Mouse (Mus musculus) mature B cell (primary cell): ENCODE data around the gene Ksr1.

Source experiments
- in situ Hi-C: fragments of 300-500 bp; cut with MboI; formaldehyde crosslinking; loops from 2 replicates; pipeline ENCODE4 v1.14.3; 2019

The Ksr1 gene

GRCm38 (mm10) chr11:78982042-78982441, 164.2 kb downstream of the Ksr1 start:
- in situ Hi-C loops = no loop called here

GRCm38 (mm10) chr11:78980083-78980634, 166.0 kb downstream of the Ksr1 start:
- in situ Hi-C loops = no loop called here

- in situ Hi-C loops = no loop called here
Observed at GRCm38 (mm10) chr11:78978176-78979019, 167.8 kb downstream of the Ksr1 start.

- in situ Hi-C loops = no loop called here
Observed at GRCm38 (mm10) chr11:78976731-78977510, 169.3 kb downstream of the Ksr1 start.

GRCm38 (mm10) chr11:78973381-78974150, 172.6 kb downstream of the Ksr1 start:
- in situ Hi-C loops = no loop called here

GRCm38 (mm10) chr11:78972811-78973351, 173.3 kb downstream of the Ksr1 start:
- in situ Hi-C loops = no loop called here

GRCm38 (mm10) chr11:78972328-78972727, 173.9 kb downstream of the Ksr1 start:
- in situ Hi-C loops = no loop called here

- in situ Hi-C loops = no loop called here
Observed at GRCm38 (mm10) chr11:78971746-78972145, 174.5 kb downstream of the Ksr1 start.

- in situ Hi-C loops = no loop called here
Observed at GRCm38 (mm10) chr11:78971096-78971495, 175.1 kb downstream of the Ksr1 start.

- in situ Hi-C loops = no loop called here
Observed at GRCm38 (mm10) chr11:78968121-78968520, 178.1 kb downstream of the Ksr1 start.

GRCm38 (mm10) chr11:78967371-78967770, 178.8 kb downstream of the Ksr1 start:
- in situ Hi-C loops = no loop called here
